Mouse (Mus musculus) olfactory bulb, adult 2 months (tissue): ENCODE data around the gene Zfp128.

ENCODE experiments used
- CTCF ChIP-seq: fragments of 200-500 bp; IDR thresholded peaks from 2 replicates; pipeline ENCODE4 v1.5.1; 2012; ENCODE audit warnings: low read depth, mild to moderate bottlenecking, low read length, moderate library complexity; ENCODE audit not compliant: insufficient read depth
- POLR2A ChIP-seq: fragments of 200-500 bp; IDR thresholded peaks from 2 replicates; pipeline ENCODE4 v1.6.1; 2012; ENCODE audit warnings: mild to moderate bottlenecking, low read depth, low read length, moderate library complexity; ENCODE audit not compliant: insufficient read depth

- TF ChIP-seq POLR2A (no peak), CTCF (no peak)
These were observed 45.3 kb downstream of the Zfp128 start for GRCm38 (mm10) chr7:12926316-12926715.
